Mouse (Mus musculus) forebrain, embryonic 16.5 days (tissue): ENCODE results near the gene Akap8l. TPM values are rescaled to one million over a fixed set of nuclear protein-coding genes. Genes with fewer than 3 reads are reported as not detected.
A peak's percentile ranks its signal among the peaks of the same experiment; 100 is the strongest.

ENCODE experiments used
- ATAC-seq: fragments of 200-750 bp; cut with Nextera tagmentation; 2 replicates; pipeline ENCODE4 v1.8.0; 2017; ENCODE audit warnings: mild to moderate bottlenecking, moderate library complexity
- H3K27ac ChIP-seq: fragments of 300-500 bp; sonication (generic); 2 replicates; pipeline ENCODE4 v1.5.1; 2014; ENCODE audit warnings: low read length, control low read depth
- H3K27me3 ChIP-seq: fragments of 300-500 bp; sonication (generic); replicated peaks from 2 replicates; pipeline ENCODE4 v1.6.1; 2014; ENCODE audit warnings: low read length; ENCODE audit not compliant: control insufficient read depth, insufficient read depth
- H3K36me3 ChIP-seq: fragments of 300-500 bp; sonication (generic); 2 replicates; pipeline ENCODE4 v1.6.1; 2014; ENCODE audit not compliant: control insufficient read depth, insufficient read depth
- H3K4me1 ChIP-seq: fragments of 300-500 bp; sonication (generic); replicated peaks from 2 replicates; pipeline ENCODE4 v1.6.1; 2014; ENCODE audit warnings: low read length; ENCODE audit not compliant: control insufficient read depth, insufficient read depth
- H3K4me2 ChIP-seq: fragments of 300-500 bp; sonication (generic); 2 replicates; pipeline ENCODE4 v1.6.1; 2014; ENCODE audit warnings: mild to moderate bottlenecking, low read length, control low read depth
- H3K4me3 ChIP-seq: fragments of 300-500 bp; sonication (generic); replicated peaks from 2 replicates; pipeline ENCODE4 v1.5.1; 2014; ENCODE audit warnings: mild to moderate bottlenecking, low read length, control low read depth
- H3K9ac ChIP-seq: fragments of 300-500 bp; sonication (generic); replicated peaks from 2 replicates; pipeline ENCODE4 v1.6.1; 2014; ENCODE audit warnings: low read depth, low read length, control low read depth
- H3K9me3 ChIP-seq: fragments of 300-500 bp; sonication (generic); 2 replicates; pipeline ENCODE4 v1.6.1; 2016; ENCODE audit warnings: low read length; ENCODE audit not compliant: control insufficient read depth
- WGBS: fragments of 180-500 bp; shearing (Covaris S2); extraction: QIAGEN DNeasy Blood & Tissue Kit; methylation state at CpG from one replicate; pipeline ENCODE4 v1.1.7; 2014; 5-methylcytosine and 5-hydroxymethylcytosine counted together
- microRNA-seq: library from miRNA; unstranded; fragments of <30 nt; microRNA quantifications from one replicate; pipeline ENCODE4, GENCODE M21; 2017
- polyA plus RNA-seq: library from polyadenylated mRNA; unstranded; fragments of >200 nt; fragmentation: Nextera tagmentation; extraction: Ambion mirVana; gene quantifications from 2 replicates; pipeline ENCODE4 v1.2.1, GENCODE M21; 2015

Gene Akap8l
- polyA plus RNA-seq, 1 experiment from 2014 or later: 164 TPM

- peak; percentile 73 for ATAC-seq
- under 1% methylated on average over 21 of the region's 41 CpGs for WGBS
- Histone ChIP-seq H3K27me3 (no peaks in the 10 kb centered on the region), H3K9ac (peak overlapping the region; percentile 97), H3K36me3 (no peaks in the 10 kb centered on the region), H3K9me3 (no peaks in the 10 kb centered on the region), H3K27ac (peak overlapping the region; percentile 100), H3K4me3 (peak overlapping the region; percentile 95), H3K4me1 (peaks cover 24% of the 10 kb centered on the region), H3K4me2 (peak overlapping the region; percentile 87)
Observed at GRCm38 (mm10) chr17:32283771-32284221, 66.6 kb downstream of the Akap8l start.

DNA sequence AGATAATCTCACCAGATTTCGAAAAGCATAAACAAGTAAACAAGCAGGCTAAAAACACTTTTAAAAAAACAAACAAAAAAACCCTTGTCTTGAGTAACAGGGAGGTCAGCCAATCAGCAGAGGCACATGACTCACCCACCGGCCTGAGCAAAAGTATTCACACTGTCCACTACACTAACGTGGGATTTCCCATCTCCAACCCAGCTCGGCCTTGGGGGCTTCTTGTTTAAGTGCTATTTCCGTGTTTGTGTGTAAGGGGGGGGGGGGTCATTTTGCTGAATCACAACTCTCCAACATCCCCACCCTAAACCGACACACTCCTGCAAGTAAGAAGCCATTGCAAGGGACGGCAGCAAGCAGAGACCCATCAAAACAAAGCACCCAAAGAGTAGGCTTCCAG lies 67.1 kb downstream of the Akap8l start:
- no peaks in the 10 kb centered on the region for H3K36me3 ChIP-seq
- peaks cover 24% of the 10 kb centered on the region for H3K4me1 ChIP-seq
- peak; percentile 21 for ATAC-seq
- H3K9ac ChIP-seq: peak overlapping the region; percentile 97
- WGBS: 10% methylated on average over 7 of the region's 7 CpGs
- peak overlapping the region; percentile 100 for H3K27ac ChIP-seq
- H3K4me3 ChIP-seq: peak overlapping the region; percentile 95
- H3K4me2 ChIP-seq: peak overlapping the region; percentile 87
- no peaks in the 10 kb centered on the region for H3K9me3 ChIP-seq
- no peaks in the 10 kb centered on the region for H3K27me3 ChIP-seq

GRCm38 (mm10) chr17:32281611-32282310 lies 68.6 kb downstream of the Akap8l start:
- Histone ChIP-seq H3K4me1 (peaks cover 21% of the 10 kb centered on the region), H3K27ac (no peak overlapping the region), H3K36me3 (no peaks in the 10 kb centered on the region), H3K9me3 (no peaks in the 10 kb centered on the region), H3K4me2 (no peak overlapping the region), H3K4me3 (no peak overlapping the region), H3K27me3 (no peaks in the 10 kb centered on the region), H3K9ac (no peak overlapping the region)
- 83% methylated on average over 4 of the region's 4 CpGs for WGBS
- no peak for ATAC-seq

- Histone ChIP-seq H3K4me3 (no peak overlapping the region), H3K4me1 (peaks cover 19% of the 10 kb centered on the region), H3K9ac (no peak overlapping the region), H3K4me2 (no peak overlapping the region), H3K27ac (no peak overlapping the region), H3K36me3 (no peaks in the 10 kb centered on the region), H3K27me3 (no peaks in the 10 kb centered on the region), H3K9me3 (no peaks in the 10 kb centered on the region)
- no peak for ATAC-seq
- WGBS: 92% methylated on average over 2 of the region's 2 CpGs
Observed at GRCm38 (mm10) chr17:32281126-32281525, 69.3 kb downstream of the Akap8l start.

DNA sequence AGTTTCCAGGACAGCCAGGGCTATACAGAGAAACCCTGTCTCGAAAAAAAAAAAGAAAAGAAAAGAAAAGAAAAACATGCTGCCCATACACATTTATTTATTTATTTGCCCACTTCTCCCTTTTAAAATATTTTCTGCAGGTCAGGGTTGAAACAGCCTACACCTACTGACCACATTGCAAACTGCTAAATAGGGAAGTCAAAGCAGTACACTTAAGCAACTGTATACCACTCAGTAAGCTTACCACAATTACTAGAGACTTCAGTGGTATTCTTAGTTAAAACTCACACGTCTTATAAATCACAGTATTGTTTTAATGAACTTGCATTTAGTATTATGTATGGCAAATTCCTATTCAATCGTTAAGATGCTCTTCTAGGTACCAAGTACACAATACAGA lies 69.8 kb downstream of the Akap8l start:
- no peak overlapping the region for H3K4me3 ChIP-seq
- H3K4me1 ChIP-seq: peaks cover 16% of the 10 kb centered on the region
- no peaks in the 10 kb centered on the region for H3K36me3 ChIP-seq
- H3K27ac ChIP-seq: no peak overlapping the region
- no peak overlapping the region for H3K4me2 ChIP-seq
- no peaks in the 10 kb centered on the region for H3K27me3 ChIP-seq
- H3K9ac ChIP-seq: no peak overlapping the region
- no peaks in the 10 kb centered on the region for H3K9me3 ChIP-seq
- ATAC-seq: no peak
- 82% methylated on average over 3 of the region's 3 CpGs for WGBS

DNA sequence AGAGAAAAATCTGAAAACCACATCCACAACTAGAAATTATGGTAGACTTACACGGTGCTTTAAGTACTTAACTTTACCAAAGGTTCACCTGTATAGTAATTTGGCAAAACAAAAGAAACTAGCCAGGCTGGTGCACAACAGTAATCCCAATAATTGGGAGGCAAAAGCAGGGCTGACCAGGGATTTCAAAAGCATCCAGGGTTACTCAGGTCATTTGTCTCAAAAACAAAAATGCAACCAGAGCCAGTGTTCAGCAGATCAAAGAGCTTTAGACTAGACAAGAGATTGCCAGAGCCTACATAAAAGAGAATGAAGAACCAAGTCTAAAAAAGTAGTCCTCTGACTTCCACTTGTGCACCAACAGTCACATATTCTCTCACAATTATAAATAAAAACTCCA lies 73.2 kb downstream of the Akap8l start:
- H3K4me1 ChIP-seq: peaks cover 4% of the 10 kb centered on the region
- H3K27me3 ChIP-seq: no peaks in the 10 kb centered on the region
- H3K9me3 ChIP-seq: no peaks in the 10 kb centered on the region
- no peak overlapping the region for H3K27ac ChIP-seq
- no peak for ATAC-seq
- WGBS: 50% methylated on average over 1 of the region's 1 CpGs
- H3K36me3 ChIP-seq: no peaks in the 10 kb centered on the region
- H3K4me2 ChIP-seq: no peak overlapping the region
- no peak overlapping the region for H3K9ac ChIP-seq
- H3K4me3 ChIP-seq: no peak overlapping the region

DNA sequence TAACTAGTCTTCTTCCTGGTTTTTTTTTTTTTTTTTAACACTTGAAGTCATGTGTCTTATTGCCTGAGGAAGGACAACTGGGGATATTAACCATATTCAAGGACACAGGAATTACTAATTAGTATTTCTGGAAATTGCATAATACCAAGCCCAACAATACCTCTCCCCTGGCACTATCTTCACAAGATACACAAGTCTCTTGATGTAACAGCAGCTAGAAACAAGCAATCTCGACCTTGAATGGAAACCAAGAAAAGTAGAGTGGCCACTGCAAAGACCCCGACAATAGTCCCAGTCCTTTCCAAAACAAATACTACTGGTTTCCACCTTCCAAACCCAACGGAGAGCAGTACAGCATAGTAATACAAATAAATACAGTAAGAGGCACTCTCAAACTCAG lies 74.8 kb downstream of the Akap8l start:
- Histone ChIP-seq H3K4me2 (no peak overlapping the region), H3K36me3 (no peaks in the 10 kb centered on the region), H3K4me1 (no peaks in the 10 kb centered on the region), H3K9ac (no peak overlapping the region), H3K4me3 (no peak overlapping the region), H3K27ac (no peak overlapping the region), H3K9me3 (no peaks in the 10 kb centered on the region), H3K27me3 (no peaks in the 10 kb centered on the region)
- ATAC-seq: no peak
- 89% methylated on average over 3 of the region's 3 CpGs for WGBS

Small RNA genes lying within 50 kb of the gene (microRNA-seq; reads per million reads assigned to microRNA genes)
- gene Gm22201: not detected

Other genes with a start within 250 kb of the Akap8l start
- gene Notch3, start 183.8 kb downstream of the Akap8l start, polyA plus RNA-seq: 5.5 TPM in 2 replicates
- 0.20 TPM in 1 of 2 replicates, not detected in the other for gene Ephx3, start 161.1 kb downstream of the Akap8l start, polyA plus RNA-seq
- 82.2 and 83.8 TPM in 2 replicates for gene Brd4, start 65.9 kb downstream of the Akap8l start, polyA plus RNA-seq
- 112 and 123 TPM in 2 replicates for gene Akap8, start 29.4 kb downstream of the Akap8l start, polyA plus RNA-seq
- 35.7 and 39.1 TPM in 2 replicates for gene Wiz, start 38.8 kb upstream of the Akap8l start, polyA plus RNA-seq
- gene Rasal3, start 53.0 kb upstream of the Akap8l start, polyA plus RNA-seq: 0.57 and 0.73 TPM in 2 replicates
- not detected in 2 replicates for gene Pglyrp2, start 73.6 kb upstream of the Akap8l start, polyA plus RNA-seq
- gene Cyp4f39, start 102.1 kb upstream of the Akap8l start, polyA plus RNA-seq: 0.28 and 0.40 TPM in 2 replicates
- gene Cyp4f17, start 155.4 kb upstream of the Akap8l start, polyA plus RNA-seq: 6.7 and 8.9 TPM in 2 replicates
- gene Cyp4f16, start 186.0 kb upstream of the Akap8l start, polyA plus RNA-seq: 20.0 and 26.1 TPM in 2 replicates